Mouse (Mus musculus) E14TG2a.4 (cell line): ENCODE results near the gene Tdp2.

Experiments used
- CTCF ChIP-seq: conservative IDR thresholded peaks from 2 replicates; pipeline ENCODE4 v1.5.1; 2014; ENCODE audit warnings: low read length
- NANOG ChIP-seq: IDR thresholded peaks from 2 replicates; pipeline ENCODE4 v1.6.1; 2014; ENCODE audit warnings: borderline replicate concordance, low read length, mixed read lengths
- POU5F1 ChIP-seq: IDR thresholded peaks from 2 replicates; pipeline ENCODE4 v1.6.1; 2014; ENCODE audit warnings: low read length, borderline replicate concordance

DNA sequence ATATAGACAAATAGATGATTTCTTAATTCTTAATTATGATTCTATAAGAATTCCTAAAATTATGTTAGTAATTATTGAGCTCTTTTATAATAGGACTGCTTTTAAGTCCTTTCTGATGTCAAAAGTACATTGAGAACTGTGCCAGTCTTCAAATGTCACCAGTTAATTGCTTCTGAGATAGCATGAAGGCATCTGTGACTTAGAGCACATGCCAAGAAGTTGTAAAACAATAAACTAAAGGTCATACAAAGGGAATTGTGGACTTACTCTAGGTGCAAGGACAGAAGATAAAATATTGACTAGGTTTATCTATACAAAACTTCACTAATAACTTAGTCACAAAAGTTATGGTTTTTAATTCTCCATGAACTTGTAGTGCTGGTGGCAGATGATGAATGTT, 27.6 kb downstream of the Tdp2 start:
- TF ChIP-seq CTCF (no peak), NANOG (no peak), POU5F1 (no peak)
